Mouse (Mus musculus) v-Abl transformed pro-B cells (cell line): ENCODE measurements around the gene Cd4.

Experiments used
- in situ Hi-C, 2 experiments: fragments of 400-800 bp; cut with MboI; formaldehyde crosslinking; loops; one replicate each; pipeline ENCODE4 v1.15.1; 2025; ENCODE audit not compliant: unreplicated experiment in 2 of 2

Cd4 gene

DNA sequence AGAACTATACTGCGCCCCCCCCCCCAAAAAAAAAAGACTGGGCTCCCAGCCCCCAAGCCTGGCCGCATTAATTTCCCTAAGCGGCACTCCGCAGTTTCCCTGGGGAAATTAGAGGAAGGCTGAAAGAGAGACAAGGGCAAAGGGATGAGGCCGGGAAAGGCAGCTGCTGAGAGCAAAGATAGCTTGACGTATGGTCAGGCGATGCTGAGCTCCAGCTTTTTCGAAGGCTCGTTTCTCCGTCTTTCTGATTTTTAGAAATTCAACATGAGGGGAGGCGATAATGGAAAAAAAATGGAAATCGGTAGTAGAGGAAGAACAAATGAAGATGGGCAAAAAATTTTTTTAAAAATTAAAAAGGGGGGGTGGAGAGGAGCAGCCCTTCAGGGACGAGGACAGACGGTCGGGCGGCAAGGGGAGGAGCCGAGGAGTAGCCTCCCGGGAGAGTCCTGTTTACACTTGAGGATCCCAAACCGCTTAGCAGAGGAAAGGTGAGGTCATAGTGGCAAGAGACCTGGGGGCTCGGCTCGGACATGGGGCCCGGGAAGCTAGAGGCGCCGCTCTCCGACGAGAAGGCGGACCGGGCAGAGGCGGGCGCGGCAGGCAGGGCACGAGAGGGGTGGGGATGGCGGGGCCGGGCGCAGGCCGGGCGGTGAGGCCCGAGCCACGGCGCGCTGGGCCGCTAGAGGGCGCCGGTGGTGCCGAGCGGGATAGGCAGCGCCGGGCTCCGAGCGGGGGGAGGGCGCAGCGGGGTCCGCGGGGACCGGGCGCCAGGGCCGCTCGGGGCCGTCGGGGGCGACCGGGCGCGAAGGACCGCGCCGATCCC, 28.9 kb upstream of the Cd4 start:
- in situ Hi-C loops: loop anchor here in 1 of 2 experiments (25.0 kb wide), 2 partner anchors 120 to 345 kb away; partner anchors contain the start of genes Acrbp and Ing4

DNA sequence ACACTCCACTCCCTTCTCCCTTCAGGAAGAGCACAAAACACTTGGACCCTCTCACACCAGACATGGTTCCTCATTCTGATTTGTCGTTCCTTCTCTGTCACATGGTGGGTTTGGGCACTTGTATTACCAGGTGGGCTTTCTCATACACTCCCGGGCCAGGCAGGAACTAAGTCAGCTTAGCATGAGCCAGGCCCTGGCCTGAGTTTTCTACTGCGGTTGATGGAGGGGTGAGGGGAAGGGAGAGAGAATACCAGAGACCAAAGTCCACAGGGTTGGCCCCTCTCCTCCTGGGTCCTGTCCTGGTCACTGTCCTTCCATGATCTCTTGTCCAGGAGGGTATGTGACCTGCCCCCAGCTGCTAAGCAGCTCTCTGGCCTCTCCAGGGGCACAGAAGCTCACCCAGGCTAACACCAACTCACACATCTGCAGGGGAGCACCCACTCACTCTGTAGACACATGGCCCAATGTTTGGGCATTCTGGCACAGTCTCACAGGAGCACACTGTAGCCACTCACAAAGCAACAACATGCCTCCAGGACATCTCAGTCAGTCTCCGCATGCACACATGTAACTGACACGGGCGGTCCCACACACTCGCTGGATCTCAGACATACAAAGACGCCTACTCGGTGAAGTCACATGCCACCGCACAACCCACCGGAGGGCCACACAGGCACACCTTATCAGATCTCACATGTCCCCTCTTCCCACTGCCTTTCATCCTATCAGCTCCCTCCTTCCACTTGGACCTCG, 28.1 kb upstream of the Cd4 start:
- in situ Hi-C loops: loop anchor here in 1 of 2 experiments (25.0 kb wide), 2 partner anchors 121 to 346 kb away; partner anchors contain the start of genes Acrbp and Ing4

DNA sequence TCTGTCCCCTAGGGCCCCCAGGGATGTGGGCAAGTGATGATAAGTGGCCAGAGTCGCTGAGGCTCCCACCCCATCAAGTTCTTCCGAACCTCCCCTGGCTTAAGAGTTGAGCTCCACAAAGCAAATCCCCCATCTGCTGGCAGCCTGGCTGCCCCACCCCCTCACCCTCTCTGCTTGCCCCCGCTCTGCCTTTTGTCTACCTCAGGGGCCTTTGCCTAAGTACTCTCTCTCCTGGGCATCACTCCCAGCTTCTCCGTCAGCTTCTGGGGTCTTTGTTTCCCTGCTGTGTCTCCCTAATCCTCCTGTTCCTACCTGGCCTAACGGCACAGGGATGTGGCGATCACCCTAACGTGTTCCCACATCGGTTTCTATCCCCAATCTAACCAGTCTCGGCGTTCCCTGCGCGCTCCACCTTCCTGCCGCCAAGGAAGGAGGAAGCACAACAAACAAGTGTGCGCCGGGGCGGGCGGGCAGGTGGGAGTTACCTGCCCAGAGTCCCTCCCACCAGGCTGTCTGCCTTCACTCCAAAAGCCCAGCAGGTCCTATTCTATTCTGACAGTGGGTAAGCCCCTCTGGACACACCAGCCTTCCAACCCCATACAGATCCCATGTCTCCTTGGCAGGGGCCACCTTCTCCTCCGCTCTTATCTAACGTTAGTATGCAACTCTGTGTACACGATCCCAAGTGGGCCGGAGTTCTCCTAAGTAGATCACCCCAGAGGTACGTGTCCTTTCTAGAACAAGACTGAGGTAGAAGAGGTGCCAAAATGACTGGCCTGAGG, 27.3 kb upstream of the Cd4 start:
- in situ Hi-C loops: loop anchor here in 1 of 2 experiments (25.0 kb wide), 2 partner anchors 122 to 347 kb away; partner anchors contain the start of genes Acrbp and Ing4

DNA sequence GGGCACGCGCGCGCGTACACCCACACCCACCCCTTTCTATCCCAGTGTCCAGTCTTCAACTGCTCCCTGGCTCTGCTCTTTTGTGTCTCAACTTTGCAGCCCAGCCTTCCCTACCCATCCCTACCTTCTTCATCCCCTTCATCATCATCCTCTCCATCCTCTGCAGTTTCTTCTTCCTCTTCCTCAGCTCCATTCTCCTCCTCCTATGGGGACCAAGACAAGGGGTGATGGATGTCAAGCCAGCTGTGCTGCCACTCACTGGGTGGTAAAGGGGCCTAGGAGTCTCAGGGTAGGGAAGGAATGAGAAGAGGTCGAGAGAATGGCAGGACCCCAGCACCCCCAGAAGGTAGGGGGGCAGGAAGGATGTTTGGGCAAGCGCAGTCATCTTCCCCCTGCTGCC, 26.5 kb upstream of the Cd4 start:
- in situ Hi-C loops: loop anchor here in 1 of 2 experiments (25.0 kb wide), 2 partner anchors 123 to 348 kb away; partner anchors contain the start of genes Acrbp and Ing4

DNA sequence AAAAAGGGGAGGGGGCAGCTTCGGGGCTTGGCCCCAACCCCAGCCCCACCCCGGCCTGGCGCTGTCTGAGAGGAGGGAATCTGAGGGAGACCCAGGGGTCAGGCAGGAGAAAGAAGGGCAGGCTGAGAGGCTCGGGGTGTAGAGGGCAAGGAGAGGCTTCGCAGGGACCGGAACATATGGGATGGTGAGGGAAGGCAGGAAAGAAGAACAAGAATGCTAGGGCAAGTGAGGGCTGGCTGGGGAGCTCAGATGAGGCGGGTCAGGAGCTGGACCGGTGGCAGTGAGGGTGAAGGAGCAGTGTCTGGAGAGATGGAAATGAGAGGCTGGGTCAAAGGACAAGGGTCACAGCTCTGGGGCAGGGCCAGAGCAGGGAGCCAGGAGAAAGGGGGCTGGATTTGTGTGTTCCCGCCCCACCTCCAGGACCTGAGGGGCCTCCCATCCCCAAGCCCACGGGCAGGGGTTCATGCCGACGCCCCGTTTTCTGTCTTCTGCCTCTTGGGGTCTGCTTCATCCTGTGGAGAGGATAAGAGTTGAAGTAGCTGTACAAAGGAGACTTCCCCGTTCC, 25.8 kb upstream of the Cd4 start:
- in situ Hi-C loops: loop anchor here in 1 of 2 experiments (25.0 kb wide), 2 partner anchors 123 to 348 kb away; partner anchors contain the start of genes Acrbp and Ing4

DNA sequence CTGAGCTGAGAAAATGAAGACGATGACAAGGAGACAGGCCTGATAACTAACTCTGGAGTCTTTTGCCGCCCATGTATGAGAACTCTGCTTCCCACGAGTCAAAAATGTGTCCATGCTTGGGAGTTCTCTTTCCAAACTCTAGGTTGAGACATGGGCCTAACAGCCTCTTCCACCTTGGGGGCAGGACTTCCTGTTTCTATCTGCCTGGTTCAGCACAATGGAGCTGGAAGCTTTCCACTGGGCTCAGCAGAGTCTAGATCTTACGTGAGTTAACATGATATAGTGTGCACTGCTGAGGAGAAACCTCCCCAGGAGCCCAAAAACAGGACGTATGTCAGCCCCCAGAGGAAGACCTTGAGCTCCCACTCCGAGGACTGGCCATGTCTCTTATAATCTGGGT, 25.2 kb upstream of the Cd4 start:
- in situ Hi-C loops: loop anchor here in 1 of 2 experiments (25.0 kb wide), 2 partner anchors 124 to 349 kb away; partner anchors contain the start of genes Acrbp and Ing4

DNA sequence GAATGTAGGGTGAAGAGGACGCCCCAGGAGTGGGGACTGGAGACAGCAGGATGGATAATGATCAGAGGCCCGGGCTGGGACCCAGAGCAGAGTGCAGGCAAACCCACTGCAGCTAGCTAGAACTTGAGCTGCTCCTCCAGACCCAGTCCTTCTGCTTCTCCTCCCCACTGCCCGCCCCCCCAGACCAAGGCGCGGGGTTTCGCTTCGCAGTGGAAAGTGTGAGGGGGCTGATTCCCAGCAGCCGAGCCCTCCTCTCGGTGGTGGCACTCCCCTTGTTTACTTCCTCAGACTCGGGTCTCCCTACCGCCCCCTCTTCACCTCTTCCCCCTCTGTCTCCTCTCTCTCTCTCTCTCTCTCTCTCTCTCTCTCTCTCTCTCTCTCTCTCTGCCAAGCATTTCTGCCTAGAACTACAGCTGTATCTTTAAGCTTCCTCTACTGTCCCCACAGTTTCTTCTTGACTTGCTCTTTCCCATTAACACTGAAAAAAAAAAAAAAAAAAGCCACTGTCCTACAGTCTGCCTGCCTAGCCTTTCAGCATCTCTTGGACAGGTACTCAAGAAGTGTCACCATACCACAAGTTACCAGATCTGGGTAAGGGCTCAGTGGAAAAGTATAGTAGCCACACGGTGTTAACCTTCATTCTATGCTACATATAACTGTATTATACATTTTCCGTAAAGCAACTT, 23.7 kb upstream of the Cd4 start, which contains the start of gene Lag3:
Lag3 (minus strand) TSS at position 173 of the 686 bp plus-strand sequence.
- in situ Hi-C loops: loop anchor here in 1 of 2 experiments (25.0 kb wide), 2 partner anchors 126 to 351 kb away; partner anchors contain the start of genes Acrbp and Ing4

DNA sequence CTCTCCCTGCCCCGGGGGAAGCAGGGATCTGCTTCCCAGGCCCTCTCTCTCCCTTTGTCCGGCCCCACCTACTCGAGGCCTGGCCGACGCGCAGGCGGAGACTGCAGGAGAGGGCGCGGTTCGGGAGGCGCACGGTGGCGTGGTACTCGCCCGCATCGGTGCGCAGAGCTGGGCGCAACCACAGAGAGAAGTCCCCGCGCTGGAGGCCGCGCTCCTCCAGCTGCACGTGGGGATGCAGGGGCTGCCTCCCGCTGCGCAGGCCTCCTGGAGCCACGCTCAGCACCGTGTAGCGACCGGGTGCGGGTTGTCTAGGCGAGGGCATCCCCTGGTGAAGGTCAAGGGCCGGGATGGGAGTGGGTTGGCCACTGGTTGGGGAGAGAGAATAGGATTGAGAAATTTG, 22.0 kb upstream of the Cd4 start:
- in situ Hi-C loops: loop anchor here in 1 of 2 experiments (25.0 kb wide), 2 partner anchors 127 to 352 kb away; partner anchors contain the start of genes Acrbp and Ing4

DNA sequence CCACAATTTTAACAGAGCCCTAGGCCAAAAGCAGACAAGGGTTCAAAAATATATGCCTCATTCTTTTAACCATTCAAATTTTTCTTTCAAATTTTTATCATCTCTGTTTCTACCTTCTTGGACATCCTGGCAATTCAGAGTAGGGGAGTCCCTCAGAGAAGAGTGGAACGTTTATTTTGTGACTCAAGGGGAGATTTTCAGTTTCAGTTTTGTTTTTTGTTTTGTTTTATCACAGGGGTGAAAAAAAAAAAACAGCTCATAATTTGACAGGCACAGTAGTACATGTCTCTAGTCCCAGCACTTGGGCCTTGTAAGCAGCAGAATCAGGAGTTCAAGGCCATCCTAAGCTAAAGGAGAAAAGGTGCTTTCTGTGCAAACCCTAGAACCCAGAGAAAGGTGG, 19.7 kb upstream of the Cd4 start:
- in situ Hi-C loops: loop anchor here (10.0 to 25.0 kb wide), 5 partner anchors 127 to 355 kb away; partner anchors contain the start of genes Ing4 (in 2 of the 2) and Acrbp (in 1 of the 2)

DNA sequence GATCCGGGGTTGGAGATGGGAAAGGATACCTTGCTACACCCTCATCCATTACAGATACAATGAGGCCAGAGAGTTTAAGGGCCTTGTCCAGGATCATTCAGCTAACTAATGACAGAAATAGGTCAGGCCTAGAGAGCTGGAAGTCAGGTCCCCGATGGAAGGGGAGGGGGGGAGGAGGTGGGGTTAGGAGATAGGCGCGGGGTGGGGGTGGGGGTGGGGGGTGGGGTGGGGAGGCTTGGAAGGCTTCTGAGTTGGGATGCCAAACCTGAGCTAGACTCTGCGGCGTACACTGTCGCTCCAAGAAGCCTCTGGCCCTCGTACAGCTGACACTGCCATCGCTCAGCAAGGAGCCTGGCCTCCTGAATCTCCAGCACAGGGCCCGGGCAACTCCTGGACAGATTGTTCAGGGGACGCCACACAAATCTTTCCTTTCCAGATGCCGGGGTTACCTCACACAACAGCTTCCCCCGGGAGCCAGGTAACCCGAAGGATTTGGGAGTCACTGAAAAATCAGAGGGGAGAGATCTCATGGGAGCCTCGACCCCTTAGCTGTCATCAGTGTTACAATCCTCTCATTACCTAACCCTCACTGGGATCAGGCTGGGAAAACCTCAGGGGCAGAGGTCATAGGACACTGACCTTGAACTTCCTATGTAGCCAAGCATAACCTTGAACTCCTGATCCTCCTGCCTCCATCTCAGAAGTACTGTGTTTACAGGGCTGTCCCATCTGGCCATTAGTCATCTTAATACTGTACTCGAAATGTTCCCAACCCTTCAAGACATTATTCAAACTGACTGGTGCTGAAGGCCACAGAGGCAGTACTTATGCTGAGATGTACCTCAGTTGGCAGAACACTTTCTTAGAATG, 17.2 kb upstream of the Cd4 start:
- in situ Hi-C loops: loop anchor here (10.0 to 25.0 kb wide), 5 partner anchors 130 to 357 kb away; partner anchors contain the start of genes Ing4 (in 2 of the 2) and Acrbp (in 1 of the 2)

DNA sequence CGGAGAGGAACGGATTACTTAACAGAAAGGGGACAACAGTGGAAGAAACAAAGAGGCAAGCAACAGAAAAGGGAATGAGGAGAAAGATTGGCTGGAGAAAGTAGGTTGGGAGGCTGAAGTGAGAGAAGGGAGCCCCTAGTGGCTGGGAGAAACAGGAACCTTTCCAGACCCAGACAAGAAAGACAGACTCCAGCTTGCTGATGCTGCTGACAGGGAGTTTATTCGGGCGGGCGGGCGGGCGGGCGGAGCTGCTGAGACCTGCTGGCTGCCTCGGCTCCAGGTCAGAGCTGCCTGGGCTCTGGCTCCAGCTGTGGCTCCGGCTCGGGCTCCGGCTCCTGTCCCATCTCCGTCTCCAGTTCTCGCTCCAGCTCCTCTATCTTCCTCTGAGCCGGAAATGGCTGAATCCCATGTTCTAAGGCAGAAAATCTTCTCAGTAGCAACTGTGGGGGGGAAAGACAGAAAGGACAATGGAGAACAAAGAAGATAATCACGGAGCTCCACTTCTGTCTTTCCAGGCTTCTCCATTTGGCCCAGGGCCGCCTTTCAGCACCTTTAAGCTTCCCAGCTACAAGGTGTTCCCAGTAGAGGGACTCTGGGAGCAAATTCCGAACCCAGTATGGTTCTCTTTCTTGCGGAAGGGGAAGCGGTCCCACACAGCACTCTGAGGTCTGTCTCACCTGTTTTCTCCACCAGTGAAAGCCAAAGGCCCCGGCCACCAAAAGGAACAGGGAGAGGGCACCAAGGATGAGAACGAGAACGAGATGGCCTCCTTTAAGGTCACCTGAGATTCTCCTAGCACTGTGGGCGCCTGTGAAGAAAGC, 16.4 kb upstream of the Cd4 start:
- in situ Hi-C loops: loop anchor here (10.0 to 25.0 kb wide), 5 partner anchors 130 to 358 kb away; partner anchors contain the start of genes Ing4 (in 2 of the 2) and Acrbp (in 1 of the 2)

DNA sequence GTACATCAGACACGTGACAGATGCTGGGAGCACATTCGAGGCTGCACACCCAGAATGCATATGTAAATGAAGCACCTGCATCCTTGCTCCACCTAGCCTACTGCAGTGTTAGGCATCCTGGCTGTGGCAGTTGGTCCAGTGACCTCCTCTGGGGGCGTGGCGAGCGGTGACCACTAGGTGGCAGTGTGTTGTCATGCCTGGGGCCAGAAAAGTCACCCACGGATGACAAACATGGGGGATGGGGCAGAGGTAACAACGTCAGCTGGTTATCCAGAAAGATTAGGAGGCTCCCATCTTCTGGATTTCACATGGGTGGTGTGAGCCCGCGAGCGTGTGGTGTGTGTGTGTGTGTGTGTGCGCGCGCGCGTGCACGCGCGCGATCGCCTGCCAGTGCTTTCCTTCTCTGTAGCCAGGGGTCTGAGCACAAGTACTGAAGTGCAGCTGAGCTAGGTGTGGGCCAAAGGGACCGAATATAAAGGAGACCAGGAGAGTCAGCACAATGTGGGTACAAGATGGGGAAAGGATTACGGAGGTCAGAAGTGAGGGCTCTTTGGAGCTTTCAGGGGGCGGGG, 15.6 kb upstream of the Cd4 start:
- in situ Hi-C loops: loop anchor here (10.0 to 25.0 kb wide), 5 partner anchors 131 to 359 kb away; partner anchors contain the start of genes Ing4 (in 2 of the 2) and Acrbp (in 1 of the 2)

DNA sequence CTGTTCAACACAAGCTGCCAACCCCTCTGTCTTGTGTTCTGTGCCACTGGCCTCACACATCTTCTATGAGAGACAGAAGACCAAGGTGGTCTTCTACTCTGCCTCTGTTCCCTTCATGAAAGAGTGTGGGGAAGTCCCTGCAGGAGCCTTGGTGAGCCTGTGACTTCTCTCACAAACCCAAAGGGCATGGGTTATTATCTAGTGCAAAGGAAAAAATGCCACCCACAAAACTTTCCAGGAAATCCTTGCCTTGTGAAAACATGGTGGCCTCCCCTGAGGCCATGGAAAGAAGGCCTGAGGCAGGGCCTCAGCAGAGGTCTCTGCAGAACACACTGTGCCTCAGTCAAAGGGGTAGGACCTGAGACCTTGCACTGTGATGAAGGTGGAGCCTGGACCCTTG, 13.8 kb upstream of the Cd4 start:
- in situ Hi-C loops: loop anchor here (10.0 to 25.0 kb wide), 5 partner anchors 133 to 360 kb away; partner anchors contain the start of genes Ing4 (in 2 of the 2) and Acrbp (in 1 of the 2)

DNA sequence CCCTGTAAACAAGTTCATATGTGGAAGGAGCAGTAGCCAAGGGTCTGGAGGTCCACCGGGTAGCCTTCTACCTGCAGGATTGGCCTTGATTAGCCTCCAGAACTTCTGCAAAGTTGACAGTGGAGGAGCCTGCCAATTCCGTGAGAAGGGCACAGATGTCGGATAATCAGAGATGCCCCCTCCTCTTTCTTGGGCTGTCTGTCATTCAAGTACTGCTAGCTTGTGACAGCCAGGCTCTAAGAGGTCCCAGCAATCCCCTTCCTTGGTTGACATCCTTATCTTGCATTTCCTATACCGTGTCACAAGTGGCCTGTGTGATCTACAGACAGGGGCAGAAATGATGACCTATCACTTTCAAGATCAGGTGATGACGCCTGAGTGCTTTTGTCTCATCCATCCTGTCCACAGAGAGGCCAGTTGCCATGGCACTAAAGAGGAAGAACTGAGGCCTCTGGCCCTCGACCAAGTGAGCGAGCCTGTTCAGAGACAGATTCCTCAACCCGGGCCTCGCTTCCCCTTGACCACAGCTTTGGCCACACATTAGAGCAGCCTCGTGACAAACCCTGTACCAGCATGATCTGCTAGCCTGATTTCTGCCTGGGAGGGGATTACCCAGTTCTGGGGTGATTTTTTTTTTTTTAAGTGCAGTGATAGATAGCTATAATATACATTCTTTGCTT, 12.9 kb upstream of the Cd4 start:
- in situ Hi-C loops: loop anchor here (10.0 to 25.0 kb wide), 5 partner anchors 134 to 361 kb away; partner anchors contain the start of genes Ing4 (in 2 of the 2) and Acrbp (in 1 of the 2)

DNA sequence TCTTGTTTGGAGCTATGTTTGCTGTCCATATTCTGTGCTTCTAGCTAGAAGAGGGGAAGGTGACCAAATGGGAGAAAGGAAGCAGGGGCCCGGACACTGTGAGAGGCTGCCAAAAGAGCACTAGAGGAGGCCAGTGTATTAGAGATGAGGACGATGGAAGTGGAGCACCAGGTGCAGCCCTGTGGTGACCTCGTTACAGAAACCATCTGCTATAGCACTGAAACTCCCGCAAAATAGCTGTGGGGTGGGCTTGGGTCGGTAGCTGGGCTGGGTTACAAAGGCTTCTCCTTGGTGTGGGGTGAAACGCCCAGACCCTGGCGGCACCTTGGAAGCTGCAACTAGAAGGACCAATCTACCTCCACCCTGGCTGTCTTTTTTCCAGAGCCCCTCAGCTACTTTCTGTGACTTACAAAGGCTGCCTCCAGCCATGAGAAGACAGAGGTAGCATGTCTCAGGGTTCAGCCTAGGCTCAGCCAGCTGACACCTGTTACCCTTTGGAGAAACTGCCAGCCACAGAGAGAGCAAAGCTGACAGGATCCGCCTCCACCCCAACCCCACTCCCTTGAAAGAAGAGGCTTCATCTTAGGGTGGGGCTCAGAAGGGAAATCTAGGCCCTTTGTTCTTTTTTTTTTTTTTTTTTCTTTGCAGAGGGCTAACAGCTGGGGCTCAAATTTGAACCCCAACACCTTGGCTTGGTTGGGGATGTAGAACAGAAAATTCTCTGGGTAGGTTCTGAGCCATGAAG, 12.2 kb upstream of the Cd4 start:
- in situ Hi-C loops: loop anchor here (10.0 to 25.0 kb wide), 5 partner anchors 135 to 362 kb away; partner anchors contain the start of genes Ing4 (in 2 of the 2) and Acrbp (in 1 of the 2)
